Mouse (Mus musculus) lung, adult 2 months (tissue): ENCODE data around the gene Smtnl1. TPM values are rescaled to one million over a fixed set of nuclear protein-coding genes. Genes with fewer than 3 reads are reported as not detected.

ENCODE experiments used
- DNase-seq: peaks from one replicate; pipeline ENCODE4 v3.0.0; 2022
- H3K4me1 ChIP-seq: fragments of 200-500 bp; 2 replicates; pipeline ENCODE4 v1.6.1; 2011; ENCODE audit warnings: low read length; ENCODE audit not compliant: control insufficient read depth, insufficient read depth
- H3K4me3 ChIP-seq: fragments of 200-500 bp; replicated peaks from 2 replicates; pipeline ENCODE3; 2011; ENCODE audit warnings: low read depth, mild to moderate bottlenecking, control low read depth, low read length; ENCODE audit errors: extremely low read depth
- CTCF ChIP-seq: fragments of 200-500 bp; IDR thresholded peaks from 2 replicates; pipeline ENCODE4 v1.5.1; 2011; ENCODE audit warnings: mild to moderate bottlenecking, low read length, control low read depth; ENCODE audit not compliant: insufficient read depth
- POLR2A ChIP-seq: fragments of 200-500 bp; IDR thresholded peaks from 2 replicates; pipeline ENCODE4 v1.6.1; 2011; ENCODE audit warnings: low read depth, mild to moderate bottlenecking, control low read depth, low read length, borderline replicate concordance; ENCODE audit errors: extremely low read depth
- WGBS: fragments of 180-500 bp; shearing (Covaris S2); methylation state at CpG from one replicate; pipeline ENCODE4 v1.1.7; 2018; 5-methylcytosine and 5-hydroxymethylcytosine counted together
- polyA plus RNA-seq: library from polyadenylated mRNA; depleted of rRNA; stranded (reverse); fragments of >200 nt; gene quantifications from 2 replicates; pipeline ENCODE4 v1.2.3, GENCODE M21; 2012; rRNA removed

Smtnl1 gene
- 3.5 TPM in 1 of 2 replicates, not detected in the other for polyA plus RNA-seq

DNA sequence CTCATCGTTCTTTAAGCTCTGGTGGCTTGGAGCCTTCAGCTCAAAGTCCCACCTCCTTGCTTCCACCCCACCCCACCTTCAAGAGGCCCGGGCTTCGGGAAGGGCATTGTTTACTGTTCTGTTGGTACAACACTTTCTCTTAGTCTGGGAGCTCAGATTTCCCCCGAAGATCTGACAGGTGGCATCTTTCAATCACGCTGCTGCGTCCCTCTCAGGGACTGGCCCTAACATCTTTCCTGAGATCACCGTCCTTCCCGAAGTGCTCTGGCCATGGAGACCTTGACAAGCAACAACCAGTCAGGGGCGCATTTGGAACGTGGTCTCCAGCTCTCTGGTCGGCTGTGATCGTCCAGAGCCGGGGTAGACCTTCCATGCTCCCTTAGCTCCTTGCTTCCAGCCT, at the start of gene Smtnl1:
Smtnl1 (minus strand) TSS at position 101 of the 400 bp plus-strand sequence.
- 40% methylated on average over 13 of the region's 13 CpGs for WGBS
- H3K4me3 ChIP-seq = no peak within 1 kb of the TSS
- TF ChIP-seq POLR2A (no peak), CTCF (no peak)
- H3K4me1 ChIP-seq = peaks cover 2% of the 10 kb centered on the region; the same call in 1 of the 2 replicates
- no peak for DNase-seq

DNA sequence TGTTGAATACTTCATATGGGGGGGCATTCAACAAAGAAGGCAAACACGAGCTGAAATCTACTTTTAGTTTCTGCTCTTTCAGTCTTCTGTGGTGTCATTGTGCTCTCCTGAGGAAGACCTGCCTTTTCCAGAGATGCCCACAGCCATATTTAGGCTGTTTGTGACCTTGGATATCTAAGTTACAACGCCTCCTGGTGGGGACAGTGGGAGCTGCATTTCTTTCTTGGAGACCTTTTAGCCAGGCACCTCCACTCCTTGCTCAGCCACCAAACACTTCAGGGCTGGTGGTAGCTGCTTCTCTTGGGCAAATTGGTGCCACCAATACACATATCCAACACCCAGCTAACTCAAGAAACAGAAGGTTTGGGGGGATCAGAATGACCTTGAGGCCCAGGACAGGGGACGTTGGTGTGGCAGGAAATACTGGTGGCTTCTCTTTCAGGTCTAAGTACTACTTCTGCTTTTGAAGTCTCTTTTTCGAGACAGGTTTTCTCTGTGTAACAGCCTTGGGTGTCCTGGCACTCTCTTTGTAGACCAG, 48.2 kb upstream of the Smtnl1 start:
- WGBS = 65% methylated on average over 4 of the region's 4 CpGs
- Histone ChIP-seq H3K4me1 (peaks cover 3% of the 10 kb centered on the region; the same call in 1 of the 2 replicates), H3K4me3 (no peak overlapping the region)
- no peak for DNase-seq
- TF ChIP-seq CTCF = no peak
- no peak for TF ChIP-seq POLR2A

DNA sequence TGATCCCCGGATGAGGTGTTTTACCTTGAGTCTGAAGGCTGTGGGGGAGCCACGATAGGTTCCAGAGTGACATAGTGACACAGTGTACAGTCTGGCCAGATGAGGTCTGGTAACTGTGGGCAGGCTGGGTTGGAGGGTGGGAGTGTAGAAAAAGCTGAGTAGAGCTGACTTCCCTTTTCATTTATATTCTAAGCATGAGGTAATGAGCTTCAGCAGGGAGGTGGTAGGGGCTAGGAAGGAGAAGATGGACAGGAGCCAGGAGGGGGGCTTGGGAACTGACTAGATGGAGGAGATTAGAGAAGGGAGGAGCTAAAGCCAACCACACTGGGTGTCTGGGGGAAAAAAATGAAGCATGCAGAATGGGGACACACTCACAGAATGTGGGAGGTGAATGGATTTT, 46.5 kb upstream of the Smtnl1 start:
- H3K4me3 ChIP-seq = no peak overlapping the region
- DNase-seq = no peak
- 51% methylated on average over 2 of the region's 2 CpGs for WGBS
- peaks cover 4% of the 10 kb centered on the region; the same call in 1 of the 2 replicates for H3K4me1 ChIP-seq
- TF ChIP-seq POLR2A = no peak
- no peak for TF ChIP-seq CTCF

DNA sequence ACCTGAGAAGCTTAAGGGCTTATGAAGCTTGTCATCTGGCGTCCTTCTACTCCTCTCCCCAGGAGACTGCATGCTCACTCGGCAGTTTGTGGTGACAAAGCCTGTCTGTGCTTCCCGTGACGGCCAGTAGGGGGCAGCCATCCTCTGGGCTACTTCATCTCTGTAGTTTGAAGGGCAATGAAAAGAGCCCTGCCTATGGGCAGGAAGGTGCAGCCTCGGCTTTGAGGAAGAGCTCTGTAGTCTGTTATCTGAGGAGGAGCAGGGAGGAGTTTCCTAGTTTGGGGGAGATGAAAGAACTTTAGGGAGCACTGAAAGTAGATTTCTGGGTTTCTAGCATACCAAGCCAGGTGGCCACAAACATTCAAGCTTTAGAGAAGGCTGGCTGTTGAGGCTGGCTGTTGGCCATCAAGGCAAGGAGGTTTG, 46.1 kb upstream of the Smtnl1 start:
- DNase-seq = peak; percentile 52
- TF ChIP-seq POLR2A (no peak), CTCF (peak; percentile 65)

DNA sequence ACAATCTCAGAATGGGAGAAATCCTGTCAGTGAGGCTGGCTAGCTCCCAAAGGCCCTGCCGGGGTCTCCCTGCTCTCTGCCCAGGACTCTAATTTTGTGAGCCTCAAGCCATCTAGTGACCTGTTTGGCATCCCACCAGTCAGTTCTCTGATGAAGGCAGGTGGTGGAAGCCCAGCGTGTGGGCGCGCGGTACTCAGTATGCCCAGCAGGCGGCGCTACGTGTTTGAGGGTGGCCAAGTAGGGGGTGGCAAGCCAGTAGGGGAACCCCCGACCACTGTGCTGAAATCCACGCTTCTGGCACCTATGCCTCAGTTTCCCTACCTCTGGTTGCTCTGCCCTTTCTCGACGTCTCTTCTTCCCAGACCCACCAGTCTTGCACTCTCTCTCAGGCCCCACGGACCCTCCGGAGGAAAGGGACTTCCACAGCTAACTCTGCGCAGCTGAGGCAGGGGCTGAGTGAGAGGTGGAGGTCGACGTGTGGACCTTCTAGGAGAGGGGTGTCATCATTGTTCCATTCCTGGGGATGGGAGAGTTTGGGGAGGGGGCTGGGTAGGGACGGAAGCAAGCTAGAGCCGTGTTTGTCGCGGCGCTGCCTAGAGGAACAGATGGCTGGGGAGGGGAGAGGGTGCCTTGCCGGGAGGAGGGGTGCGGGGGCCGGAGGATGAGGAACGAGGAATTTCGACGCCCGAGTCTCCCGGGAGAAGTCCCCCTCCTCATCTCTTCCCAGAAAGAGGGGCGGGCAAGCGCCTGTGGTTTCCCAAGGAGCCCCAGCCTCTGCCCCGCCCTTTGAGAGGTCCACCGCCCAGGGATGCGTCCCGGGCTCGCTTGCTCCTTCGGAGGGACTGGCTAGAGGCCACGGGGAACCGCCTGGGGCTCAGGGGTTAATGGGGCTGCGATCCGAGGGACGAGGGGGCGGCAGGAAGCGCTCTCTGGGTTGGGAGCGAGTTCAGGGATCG, 43.4 kb upstream of the Smtnl1 start:
- peak; percentile 38 for DNase-seq
- Histone ChIP-seq H3K4me3 (no peak overlapping the region), H3K4me1 (peaks cover 4% of the 10 kb centered on the region; the same call in 1 of the 2 replicates)
- no peak for TF ChIP-seq POLR2A
- TF ChIP-seq CTCF = peak; percentile 53
- WGBS = 3% methylated on average over 46 of the region's 47 CpGs

More for the DNA sequence above, 46.1 kb upstream of the Smtnl1 start:
- Histone ChIP-seq H3K4me1 (peaks cover 4% of the 10 kb centered on the region; the same call in 1 of the 2 replicates), H3K4me3 (no peak overlapping the region)
- WGBS = 10% methylated on average over 5 of the region's 5 CpGs

DNA sequence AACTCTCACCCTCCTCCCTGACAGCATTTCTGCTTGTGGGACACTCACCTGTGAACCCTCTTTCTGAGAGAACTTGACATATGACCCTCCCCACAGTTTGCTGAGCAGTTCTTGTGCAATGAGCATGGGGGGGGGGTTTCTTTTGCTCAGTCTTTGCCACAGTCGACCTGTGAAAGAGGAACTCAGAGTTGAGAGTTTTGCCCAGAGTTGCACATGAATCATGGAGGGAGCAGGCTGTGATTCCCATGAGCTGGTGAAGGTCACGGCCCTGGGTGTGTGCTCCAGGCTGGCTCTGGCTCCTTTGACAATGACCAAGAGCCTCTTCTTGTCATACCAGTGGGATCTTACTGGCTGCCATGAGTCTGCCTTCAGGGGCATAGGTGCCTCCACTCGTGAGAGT, 39.8 kb upstream of the Smtnl1 start:
- H3K4me3 ChIP-seq = no peak overlapping the region
- no peak for DNase-seq
- H3K4me1 ChIP-seq = peaks cover 4% of the 10 kb centered on the region; the same call in 1 of the 2 replicates
- WGBS = 68% methylated on average over 3 of the region's 3 CpGs
- TF ChIP-seq CTCF (no peak), POLR2A (no peak)

DNA sequence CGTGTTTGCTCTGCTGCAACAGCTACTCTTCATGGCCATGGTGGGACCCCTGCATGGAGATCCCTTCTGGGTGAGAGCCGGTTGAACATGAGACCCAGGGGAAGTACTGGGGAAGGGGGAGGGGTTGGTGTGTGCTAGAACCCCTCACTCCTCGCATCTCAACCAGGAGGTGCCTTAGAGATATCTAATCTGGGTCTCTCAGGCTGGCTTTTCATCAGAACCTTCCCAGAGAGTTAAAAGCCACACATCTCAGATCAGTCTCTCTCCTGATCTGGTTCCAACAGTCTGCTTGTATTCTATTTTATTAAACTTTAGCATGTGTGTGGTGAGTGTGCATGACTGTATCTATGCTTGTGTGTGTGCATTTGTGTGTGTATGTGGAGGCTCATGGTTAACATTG, 39.0 kb upstream of the Smtnl1 start:
- TF ChIP-seq CTCF = no peak
- DNase-seq = no peak
- H3K4me3 ChIP-seq = no peak overlapping the region
- peaks cover 4% of the 10 kb centered on the region; the same call in 1 of the 2 replicates for H3K4me1 ChIP-seq
- WGBS = 69% methylated on average over 3 of the region's 3 CpGs

DNA sequence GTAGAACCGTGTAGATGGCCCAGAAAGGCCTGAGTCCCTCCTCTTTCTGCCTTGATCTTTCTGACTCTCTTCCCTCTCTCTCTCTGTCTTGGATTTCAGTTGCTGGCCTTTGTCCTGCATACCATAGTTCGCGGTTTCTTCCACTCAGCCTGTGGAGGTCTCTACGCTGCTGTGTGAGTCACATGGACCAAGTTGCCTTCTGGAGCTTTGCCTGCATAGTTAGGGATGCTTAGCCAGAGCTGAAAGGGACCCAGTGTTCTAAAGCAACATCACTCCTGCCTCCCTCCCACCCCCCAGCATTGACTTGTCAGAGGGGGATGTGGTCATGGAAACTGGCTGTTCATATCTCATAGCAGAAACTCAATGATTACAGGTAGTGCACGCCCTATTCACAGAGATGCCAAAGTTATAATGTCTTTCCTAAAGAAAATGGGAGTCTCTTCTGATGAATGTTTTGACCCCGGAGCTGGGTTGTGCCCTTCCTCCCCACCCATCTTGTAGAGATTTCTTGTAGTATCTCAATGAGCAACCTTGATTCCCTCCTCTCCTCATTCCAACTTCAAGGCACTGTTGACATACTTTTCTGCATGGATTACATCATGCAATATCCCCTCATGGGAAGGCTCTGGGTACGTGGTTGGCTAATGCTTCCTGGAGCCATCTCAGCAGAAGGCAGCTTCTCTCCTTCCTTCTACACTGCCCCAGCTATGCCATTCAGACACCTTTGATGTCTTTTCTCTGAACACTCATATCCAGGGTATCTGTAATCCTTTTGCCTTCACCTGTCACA, 37.7 kb upstream of the Smtnl1 start:
- WGBS = 82% methylated on average over 7 of the region's 7 CpGs
- no peak for TF ChIP-seq POLR2A
- TF ChIP-seq CTCF = no peak
- no peak for DNase-seq
- Histone ChIP-seq H3K4me1 (no peaks in the 10 kb centered on the region), H3K4me3 (no peak overlapping the region)

DNA sequence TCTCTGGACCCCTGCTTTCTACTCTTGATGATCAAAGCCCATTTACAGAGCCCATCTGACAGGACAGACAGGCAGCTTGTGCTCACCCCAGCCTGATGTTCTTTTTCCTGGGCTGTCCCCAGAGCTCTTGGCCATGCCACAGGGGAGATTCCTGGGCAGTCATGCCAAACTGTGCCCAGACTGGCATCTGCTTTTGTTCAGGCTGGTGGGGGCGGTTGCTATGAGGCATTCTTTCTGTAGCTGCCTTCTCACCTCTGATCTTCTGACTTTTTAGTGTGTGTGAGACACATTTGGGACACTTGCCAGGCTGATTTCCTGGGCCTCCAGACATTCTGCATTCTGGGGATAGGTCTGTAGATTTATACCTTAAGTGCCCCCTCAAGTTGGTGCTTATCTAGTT, 36.1 kb upstream of the Smtnl1 start:
- Histone ChIP-seq H3K4me1 (no peaks in the 10 kb centered on the region), H3K4me3 (no peak overlapping the region)
- DNase-seq = no peak
- TF ChIP-seq CTCF (no peak), POLR2A (no peak)
- 88% methylated on average over 1 of the region's 1 CpGs for WGBS
